Mouse (Mus musculus) adrenal gland, postnatal 14 days (tissue): Measurements from ENCODE around the gene Kmt5c. TPM values are rescaled to one million over a fixed set of nuclear protein-coding genes. Genes with fewer than 3 reads are reported as not detected.
A peak's percentile ranks its signal among the peaks of the same experiment; 100 is the strongest.

ENCODE experiments used
- DNase-seq: peaks from one replicate; pipeline ENCODE4 v3.0.0; 2021; ENCODE audit warnings: mixed read lengths
- long read RNA-seq, 2 experiments: library from polyadenylated mRNA; stranded (forward); transcript quantifications; one replicate each; pipeline ENCODE4 v2.0.0; 2021
- total RNA-seq: library from RNA; stranded (reverse); gene quantifications from 2 replicates; pipeline ENCODE4 v1.2.3, GENCODE M21; 2021

The Kmt5c gene
- 60.3 and 70.7 TPM in 2 replicates for total RNA-seq
- long read RNA-seq, experiment 1, transcript Kmt5c-203 (9 exons, 2,177 nt), result major isoform, 38 of 63 reads
- long read RNA-seq, experiment 1, partial matches to known transcripts, result 7 of 63 reads
- long read RNA-seq, experiment 1, other reads (novel, unspliced or antisense), result 13 of 63 reads
- long read RNA-seq, experiment 2, transcript Kmt5c-203 (9 exons, 2,177 nt), result major isoform, 21 of 45 reads
- long read RNA-seq, experiment 2, partial matches to known transcripts, result 5 of 45 reads
- long read RNA-seq, experiment 2, other reads (novel, unspliced or antisense), result 18 of 45 reads

- DNase-seq, result peak; percentile 98
Observed at GRCm38 (mm10) chr7:4739544-4740275, at the start of gene Kmt5c. Gene Kmt5c, plus strand, starts transcription at chr7:4740115.

DNA sequence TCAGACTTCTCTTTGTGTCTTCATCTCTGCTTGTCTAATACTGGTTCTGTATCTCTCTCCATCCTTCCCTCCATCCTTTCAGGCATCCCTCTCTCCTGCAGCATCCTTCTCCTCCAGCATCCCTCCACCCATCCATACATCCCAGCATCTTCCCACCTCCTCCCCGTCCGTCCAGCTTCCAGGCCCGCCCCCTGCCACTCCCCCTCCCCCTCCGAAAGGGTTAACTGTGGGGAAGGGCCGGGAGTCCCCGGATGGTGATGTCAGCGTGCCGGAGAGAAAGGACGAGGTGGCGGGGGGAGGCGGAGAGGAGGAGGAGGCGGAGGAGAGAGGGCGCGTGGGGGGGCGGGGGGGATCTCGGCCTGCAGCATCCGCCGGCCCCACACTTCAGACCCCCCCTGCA, 49.5 kb upstream of the Kmt5c start, which contains the start of gene Brsk1:
Gene Brsk1, plus strand, starts transcription at position 218 of the 400 bp plus-strand sequence.
- peak; percentile 90 for DNase-seq

- no peak for DNase-seq
Observed at GRCm38 (mm10) chr7:4690951-4691653, 48.8 kb upstream of the Kmt5c start.

DNA sequence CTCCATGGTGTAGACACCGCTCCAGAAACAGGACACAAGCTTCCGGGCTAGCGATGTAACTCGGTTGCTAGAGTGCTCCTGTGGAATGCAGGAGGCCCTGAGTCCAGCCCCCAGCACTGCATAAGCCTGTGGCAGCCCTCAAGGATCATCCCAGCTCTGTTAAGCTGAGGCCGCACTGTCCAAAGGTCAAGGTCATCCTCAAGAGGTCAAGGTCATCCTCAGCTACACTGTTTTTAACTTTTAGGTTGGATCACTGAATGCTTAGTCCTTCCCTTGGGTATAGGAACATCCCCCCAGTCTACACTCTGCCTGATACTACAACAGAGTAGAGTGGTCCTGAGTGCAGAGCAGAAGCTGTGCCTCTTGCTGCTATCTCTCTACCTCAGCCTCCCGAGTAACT, 46.9 kb upstream of the Kmt5c start:
- DNase-seq, result no peak

GRCm38 (mm10) chr7:4702334-4702733, 37.6 kb upstream of the Kmt5c start:
- DNase-seq, result no peak

DNA sequence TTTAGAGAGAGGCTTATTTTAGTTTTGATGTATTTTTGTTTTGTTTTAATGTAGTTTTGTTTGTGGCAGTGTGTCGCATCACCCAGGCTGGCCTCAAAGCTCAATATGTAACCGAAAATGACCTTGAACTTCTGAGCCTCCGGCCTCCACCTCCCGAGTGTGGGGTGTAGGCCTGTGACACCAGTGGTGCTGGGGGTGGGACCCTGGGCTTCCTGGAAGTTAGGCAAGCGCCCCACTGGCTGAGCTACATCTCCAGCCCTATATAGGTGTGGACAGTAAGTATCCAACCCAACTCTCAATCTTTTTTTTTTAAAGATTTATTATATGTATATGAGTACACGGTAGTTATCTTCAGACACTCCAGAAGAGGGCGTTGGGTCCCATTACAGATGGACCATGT, 36.7 kb upstream of the Kmt5c start:
- no peak for DNase-seq

GRCm38 (mm10) chr7:4705098-4705497, 34.8 kb upstream of the Kmt5c start:
- peak; percentile 74 for DNase-seq

DNA sequence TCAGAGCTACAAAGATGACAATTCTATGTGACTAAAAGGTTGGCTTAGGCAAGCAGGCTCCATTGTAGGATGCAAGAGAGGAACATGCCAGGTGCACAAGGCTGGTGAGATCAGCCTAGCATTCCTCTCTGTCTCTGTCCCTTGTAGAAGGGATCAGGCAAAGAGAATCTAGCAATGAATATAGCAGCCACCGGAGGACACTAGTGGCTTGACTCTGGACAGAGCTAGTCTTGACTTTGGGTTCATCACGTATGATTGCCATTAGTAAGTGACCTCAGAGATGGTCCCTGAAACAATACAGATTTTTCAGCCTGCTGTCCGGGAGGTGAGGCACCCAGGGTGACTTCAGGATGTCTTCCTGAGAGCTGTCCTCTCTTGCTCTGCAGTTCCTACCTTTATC, 27.3 kb upstream of the Kmt5c start:
- peak; percentile 39 for DNase-seq

DNA sequence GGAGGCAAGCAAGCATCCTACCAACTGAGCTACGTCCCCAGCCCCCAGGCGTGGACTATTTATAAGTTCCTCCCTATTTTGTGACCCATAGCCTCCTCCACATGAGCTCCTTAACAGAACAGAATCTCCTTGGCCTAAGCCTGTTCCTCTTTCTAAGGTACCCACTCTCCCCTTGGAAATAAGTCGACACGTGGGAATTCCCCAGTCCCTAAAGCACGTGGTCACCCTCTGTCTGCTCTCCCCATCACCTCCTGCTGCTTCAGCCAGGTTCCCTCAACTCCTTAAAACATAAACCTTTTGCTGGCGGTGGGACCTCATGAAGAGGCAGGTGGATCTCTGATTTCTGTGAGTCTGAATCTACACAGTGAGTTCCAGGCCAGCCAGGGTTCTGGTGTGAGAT, 23.0 kb upstream of the Kmt5c start:
- no peak for DNase-seq

DNA sequence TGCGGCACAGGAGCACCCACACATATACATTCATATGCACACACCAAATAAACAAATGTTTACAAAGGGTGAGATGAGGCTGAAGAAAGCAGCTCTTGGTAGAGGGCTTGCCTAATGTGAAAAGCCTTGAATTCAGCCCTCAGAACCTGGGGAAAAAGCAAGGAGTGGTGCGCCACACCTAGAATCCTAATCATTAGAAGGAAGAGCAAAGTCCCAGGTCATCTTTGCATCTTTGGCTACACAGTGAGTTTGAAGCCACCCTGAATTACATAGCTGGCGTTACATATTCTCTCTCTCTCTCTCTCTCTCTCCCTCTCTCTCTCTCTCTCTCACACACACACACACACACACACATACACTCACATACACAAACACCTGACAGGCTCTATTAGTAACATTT, 20.6 kb upstream of the Kmt5c start:
- no peak for DNase-seq

GRCm38 (mm10) chr7:4723508-4723907, 16.4 kb upstream of the Kmt5c start:
- DNase-seq, result peak; percentile 17

- no peak for DNase-seq
Observed at GRCm38 (mm10) chr7:4724359-4724758, 15.6 kb upstream of the Kmt5c start.

GRCm38 (mm10) chr7:4725169-4725568, 14.7 kb upstream of the Kmt5c start, which contains the start of gene Tmem150b:
Gene Tmem150b, minus strand, starts transcription at chr7:4725249.
- no peak for DNase-seq

GRCm38 (mm10) chr7:4731090-4731489, 8.8 kb upstream of the Kmt5c start:
- DNase-seq, result no peak

- peak; percentile 59 for DNase-seq
Observed at GRCm38 (mm10) chr7:4732968-4733392, 6.9 kb upstream of the Kmt5c start.

DNA sequence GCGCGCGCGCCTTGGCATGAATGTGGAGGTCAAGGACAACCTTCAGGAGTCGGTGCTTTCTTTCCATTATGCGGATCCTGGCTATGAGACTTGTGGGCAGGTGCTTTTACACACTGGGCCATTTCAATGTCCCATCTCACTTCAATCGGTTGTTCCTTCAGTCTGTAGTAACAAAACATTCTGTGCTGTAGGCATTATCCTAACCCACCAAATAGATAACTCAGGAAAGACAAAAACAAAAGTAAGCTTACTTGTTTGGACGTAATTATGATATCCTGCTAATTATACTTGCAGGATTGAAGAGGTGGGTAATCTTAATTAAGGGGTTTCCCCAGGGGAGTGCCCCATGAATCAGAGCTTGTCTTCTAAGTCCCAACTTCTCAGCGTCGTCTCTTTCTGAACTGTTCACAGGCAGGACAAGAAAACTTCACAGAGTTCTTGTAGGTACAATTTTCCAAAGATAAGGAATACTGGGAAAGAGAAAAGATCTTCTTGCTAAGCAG, 823 bp upstream of the Kmt5c start:
- DNase-seq, result peak; percentile 29

DNA sequence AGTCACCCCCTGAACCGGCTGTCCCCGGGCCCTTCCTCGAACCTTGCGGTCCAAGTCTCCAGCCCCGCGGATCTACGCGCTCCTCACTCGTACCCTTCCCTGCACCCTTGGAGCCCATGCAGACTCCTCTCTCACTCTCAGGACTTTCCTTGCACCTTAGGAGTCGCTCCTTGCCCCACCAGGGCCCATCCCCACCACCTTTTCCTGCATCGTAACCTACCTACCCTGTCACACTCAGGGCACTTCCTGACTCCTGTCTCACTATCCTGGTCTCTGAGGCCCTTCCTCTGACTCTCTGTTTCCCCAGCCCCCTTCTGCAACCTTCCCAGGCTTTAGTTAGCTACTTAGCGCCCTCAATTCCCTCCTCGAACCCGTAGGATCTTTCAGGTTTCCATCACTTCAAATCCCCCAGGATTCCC, 403 bp downstream of the Kmt5c start:
- no peak for DNase-seq

DNA sequence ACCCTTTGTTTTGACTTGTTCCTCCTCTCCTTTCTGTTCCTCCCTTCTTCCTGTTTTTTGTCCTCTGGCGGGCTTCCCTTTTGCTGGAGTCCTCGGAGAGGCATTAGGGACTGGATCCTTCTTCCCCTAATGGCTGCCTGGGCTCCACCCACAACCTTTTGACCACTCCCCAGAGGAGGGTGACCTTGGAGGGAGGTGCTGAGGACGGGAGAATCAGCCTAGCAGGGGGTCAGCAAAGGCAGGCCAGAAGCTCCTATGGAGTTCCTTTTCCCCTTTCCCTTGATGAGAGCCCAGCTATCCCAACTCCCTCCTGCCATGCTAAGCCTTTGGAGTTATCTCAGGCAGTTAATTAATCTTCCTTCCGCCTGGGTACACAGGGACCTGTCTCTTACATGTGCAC, 1.2 kb downstream of the Kmt5c start:
- DNase-seq, result peak; percentile 82

- DNase-seq, result no peak
Observed at GRCm38 (mm10) chr7:4741672-4742481, 2.0 kb downstream of the Kmt5c start.

- no peak for DNase-seq
Observed at GRCm38 (mm10) chr7:4742482-4742819, 2.5 kb downstream of the Kmt5c start.

- DNase-seq, result no peak
Observed at GRCm38 (mm10) chr7:4743354-4743753, 3.4 kb downstream of the Kmt5c start.

DNA sequence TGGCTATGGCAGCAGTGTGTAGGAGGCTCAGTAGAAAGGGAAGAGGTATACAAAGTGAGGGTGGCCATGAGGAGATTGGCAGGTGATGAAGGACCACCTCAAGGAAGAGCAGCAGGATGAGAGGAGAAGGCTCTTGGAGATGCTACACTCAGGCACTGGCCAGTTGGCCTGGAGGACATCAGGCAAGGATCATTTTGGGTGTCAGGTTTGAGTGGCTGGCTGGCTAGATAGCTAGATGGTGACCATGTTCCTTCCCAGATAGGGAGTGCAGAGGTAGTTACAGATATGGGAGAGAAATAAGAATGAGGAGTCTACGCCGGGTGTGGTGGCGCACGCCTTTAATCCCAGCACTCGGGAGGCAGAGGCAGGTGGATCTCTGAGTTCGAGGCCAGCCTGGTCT, 5.0 kb downstream of the Kmt5c start:
- DNase-seq, result no peak
